Mouse (Mus musculus) spleen, adult 2 months (tissue): ENCODE results near the gene Smyd3.

ENCODE experiments used
- CTCF ChIP-seq: fragments of 200-500 bp; IDR thresholded peaks from 2 replicates; pipeline ENCODE4 v1.5.1; 2011; ENCODE audit warnings: mild to moderate bottlenecking, inconsistent platforms; ENCODE audit not compliant: insufficient read depth, insufficient read length, insufficient replicate concordance; ENCODE audit errors: extremely low read depth
- POLR2A ChIP-seq: fragments of 200-500 bp; IDR thresholded peaks from 2 replicates; pipeline ENCODE4 v1.6.1; 2011; ENCODE audit warnings: low read depth, low read length, inconsistent platforms

- TF ChIP-seq POLR2A, result no peak
- TF ChIP-seq CTCF, result no peak
These were observed 178.8 kb downstream of the Smyd3 start for GRCm38 (mm10) chr1:179339066-179339465.
